Mouse (Mus musculus) thymus, adult 18-20 months (tissue): ENCODE measurements at regions not wholly inside any gene's neighbourhood (a gene's known extent, or its start where the extent isn't known, plus 50 kb on each side); places are given as distances from the start of the nearest gene placed in this dataset.

ENCODE experiments used
- DNase-seq, 2 experiments: peaks; one replicate each; pipeline ENCODE4 v3.0.0; 2022; ENCODE audit warnings: mixed read lengths in 2 of 2

DNA sequence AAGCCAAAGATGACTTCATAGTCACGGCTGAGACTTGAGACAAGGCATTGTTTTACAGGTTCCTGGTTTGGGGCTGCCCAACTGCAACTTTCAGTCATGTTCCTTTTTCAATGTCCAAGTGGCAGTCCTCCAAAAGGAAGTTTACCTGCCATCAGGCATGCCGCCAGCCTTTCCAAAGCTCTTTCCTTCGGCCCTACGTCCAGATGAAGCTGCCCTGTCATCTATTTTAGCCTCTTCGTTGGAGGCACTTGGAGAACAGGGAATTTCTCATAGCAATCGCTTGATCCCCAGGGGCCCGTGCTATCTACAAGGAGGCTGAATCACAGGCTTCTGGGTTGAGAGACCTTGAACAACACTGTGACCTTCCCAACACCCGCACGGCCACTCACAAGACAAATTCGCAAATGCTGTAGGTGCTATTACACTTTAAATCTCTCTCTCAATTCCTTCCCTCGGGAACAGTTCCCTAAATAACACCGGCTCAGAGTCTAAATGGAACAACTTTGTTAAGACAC is 468.4 kb downstream of the Efna5 start:
- DNase-seq, result no peak

GRCm38 (mm10) chr17:62403739-62404138 is 477.4 kb downstream of the Efna5 start:
- no peak for DNase-seq

DNA sequence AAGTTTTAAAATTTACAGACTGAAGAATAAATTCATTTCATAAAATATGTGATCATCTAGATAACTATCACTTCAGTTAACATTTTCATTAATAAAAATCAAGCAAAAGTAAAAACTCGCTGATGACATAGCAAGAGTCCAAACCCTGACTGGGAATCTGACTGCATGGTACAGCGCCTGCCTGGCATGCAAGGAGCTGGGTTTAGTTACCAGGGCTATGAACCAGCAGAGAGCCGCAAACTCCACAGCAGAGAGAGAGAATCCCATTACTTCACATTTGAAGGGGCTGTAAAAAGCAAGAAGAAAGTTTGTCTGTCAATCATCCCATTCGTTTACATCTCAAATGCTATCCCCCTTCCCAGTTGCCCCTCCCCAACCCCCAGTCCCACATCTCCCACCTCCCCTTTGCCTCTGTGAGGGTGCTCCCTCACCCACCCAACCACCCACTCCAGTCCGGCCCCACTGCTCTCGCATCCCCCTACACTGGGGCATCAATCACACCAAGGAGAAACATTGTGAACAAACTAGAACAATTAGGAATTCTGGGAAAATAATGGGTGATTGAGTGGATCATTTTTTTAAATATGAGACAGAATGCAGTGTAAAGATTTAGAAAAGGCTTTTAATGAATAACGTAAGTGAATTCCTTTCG is 487.6 kb downstream of the Efna5 start:
- no peak for DNase-seq

GRCm38 (mm10) chr17:62384053-62384452 is 497.1 kb downstream of the Efna5 start:
- no peak for DNase-seq

DNA sequence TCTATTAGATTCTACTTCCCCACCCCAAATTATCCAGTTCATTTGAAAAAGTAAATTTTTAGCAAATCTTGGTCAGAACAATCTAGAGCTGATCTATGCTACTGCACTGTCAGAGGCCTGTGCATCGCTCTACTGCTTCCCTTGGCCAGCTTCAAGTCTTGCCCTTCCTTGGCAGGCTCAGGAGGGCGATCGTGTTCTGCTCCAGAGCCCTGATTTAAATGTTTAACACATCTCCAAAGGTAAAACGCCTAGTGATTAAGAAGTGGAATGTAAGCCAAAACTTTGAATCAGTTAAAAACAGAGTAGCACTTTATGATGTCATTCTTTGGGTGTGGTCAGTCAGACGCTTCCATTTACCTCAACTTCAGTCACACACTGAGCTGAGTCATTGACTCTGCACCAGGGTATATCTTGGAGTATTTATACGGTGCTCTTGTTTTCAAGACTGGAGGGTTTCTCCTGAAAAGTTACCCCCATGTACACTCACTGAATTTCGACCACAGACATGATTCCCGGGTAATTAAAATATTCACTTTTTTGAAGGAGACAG is 502.2 kb downstream of the Efna5 start:
- no peak for DNase-seq

GRCm38 (mm10) chr17:62369100-62369499 is 512.0 kb downstream of the Efna5 start:
- DNase-seq, result no peak

- no peak for DNase-seq
Measured at GRCm38 (mm10) chr17:62367937-62368336, 513.2 kb downstream of the Efna5 start.

- no peak for DNase-seq
Measured at GRCm38 (mm10) chr17:62358323-62358722, 522.8 kb downstream of the Efna5 start.

DNA sequence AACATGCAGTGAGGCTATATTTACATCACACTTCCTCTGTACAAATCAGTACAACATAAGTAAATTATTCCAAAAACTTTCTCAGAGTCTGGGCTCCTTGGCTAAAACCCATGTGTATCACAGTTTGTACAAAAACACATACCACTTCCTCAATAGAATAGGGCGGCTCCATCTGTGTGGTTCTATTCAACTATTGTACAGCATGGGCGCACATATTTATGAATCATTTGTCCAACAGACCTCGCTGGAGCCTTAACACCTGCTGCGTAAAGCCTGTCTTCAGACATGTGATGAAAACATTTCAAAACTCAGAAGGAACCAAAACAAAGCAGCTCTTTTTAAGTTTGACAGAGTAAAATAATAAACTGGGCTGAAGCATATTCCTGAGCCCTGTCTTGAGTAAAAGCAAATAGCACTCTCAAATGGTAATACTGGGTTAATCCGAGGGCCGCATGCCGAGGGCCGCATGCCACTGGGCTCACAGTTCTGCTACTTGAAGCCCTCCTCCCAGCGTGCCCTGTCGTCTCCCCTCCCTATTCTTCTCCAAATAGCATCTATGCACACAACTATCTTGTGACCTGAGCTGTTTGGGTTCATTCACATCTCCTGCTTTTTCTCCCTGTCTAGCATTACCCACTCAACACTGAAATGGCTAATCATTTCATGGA is 543.1 kb downstream of the Efna5 start:
- DNase-seq, result no peak

DNA sequence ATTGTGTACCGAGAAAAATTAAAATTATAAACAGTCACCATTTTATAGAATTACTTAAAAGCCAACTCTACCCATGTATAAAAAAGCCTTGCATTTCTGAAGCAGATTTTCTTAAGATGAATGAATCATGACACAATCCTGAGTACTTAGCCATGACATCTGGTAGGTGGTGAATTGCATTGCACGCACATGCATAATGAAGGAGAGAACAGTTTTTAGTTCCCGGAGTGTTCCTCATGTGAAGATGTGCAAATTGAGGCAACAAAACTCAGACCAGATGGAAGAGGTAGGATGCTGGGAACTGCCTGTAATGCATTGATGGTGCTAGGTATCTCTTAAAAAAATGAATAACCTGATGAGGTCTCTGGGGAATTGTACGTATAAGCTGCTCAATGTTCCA is 550.9 kb downstream of the Efna5 start:
- no peak for DNase-seq

- no peak for DNase-seq
Measured at GRCm38 (mm10) chr17:62326844-62327243, 554.3 kb downstream of the Efna5 start.

- DNase-seq, result no peak
Measured at GRCm38 (mm10) chr17:62319033-62319432, 562.1 kb downstream of the Efna5 start.

- DNase-seq, result no peak
Measured at GRCm38 (mm10) chr17:62310059-62310458, 571.1 kb downstream of the Efna5 start.

DNA sequence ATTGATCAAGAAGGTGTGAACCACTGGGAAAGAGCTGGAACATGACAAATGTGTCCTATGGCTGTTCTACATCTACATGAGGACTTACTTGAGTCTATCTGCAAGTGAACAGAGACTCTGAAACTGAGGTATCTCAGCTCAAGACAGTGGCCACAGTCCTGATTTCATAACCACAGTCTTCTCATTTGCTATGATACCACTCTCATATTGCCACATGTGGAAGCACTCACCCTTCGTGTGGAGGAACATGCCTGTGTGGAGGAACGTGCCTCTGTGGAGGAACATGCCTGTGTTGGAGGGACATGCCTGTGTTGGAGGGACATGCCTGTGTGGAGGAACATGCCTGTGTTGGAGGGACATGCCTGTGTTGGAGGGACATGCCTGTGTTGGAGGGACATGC is 574.0 kb downstream of the Efna5 start:
- no peak for DNase-seq

GRCm38 (mm10) chr17:62306524-62306923 is 574.6 kb downstream of the Efna5 start:
- DNase-seq, result no peak

DNA sequence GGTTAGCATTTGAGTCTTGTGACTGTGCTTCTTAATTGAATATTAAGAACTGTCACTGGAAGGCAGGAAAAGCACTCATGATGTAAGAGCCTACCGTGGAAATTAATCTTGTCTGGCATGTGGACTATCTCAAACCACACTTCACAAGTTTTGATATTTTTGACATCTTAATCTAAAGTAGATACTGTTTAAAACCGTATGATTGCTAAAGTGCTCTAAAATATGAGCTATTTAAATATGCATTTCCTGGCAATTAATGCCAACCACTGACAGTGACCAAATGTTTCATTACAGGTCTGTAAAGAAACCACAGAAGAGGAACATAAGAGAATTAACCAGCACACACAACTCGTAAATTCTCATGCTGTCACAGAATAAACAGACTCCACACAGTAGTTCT is 576.0 kb downstream of the Efna5 start:
- DNase-seq, result no peak

DNA sequence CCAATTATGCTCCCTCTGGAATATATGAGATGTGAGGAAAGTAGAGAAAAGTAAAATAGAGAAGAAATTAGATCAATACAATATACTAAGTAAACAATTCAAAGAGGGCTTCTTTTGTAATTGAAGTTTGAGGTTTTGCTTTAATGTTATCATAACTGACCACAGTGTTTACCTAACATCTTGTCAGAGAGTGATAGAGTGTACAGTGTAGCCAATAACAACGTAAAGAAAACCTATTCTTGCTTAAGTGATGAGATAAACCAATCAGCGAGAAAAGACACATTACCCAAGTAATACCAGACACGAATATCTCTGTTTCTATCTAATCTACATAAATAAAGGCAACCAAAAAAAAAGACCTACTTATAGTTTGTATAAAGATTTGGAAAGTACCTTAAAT is 577.0 kb downstream of the Efna5 start:
- no peak for DNase-seq

GRCm38 (mm10) chr17:62299875-62300274 is 581.2 kb downstream of the Efna5 start:
- DNase-seq, result no peak

GRCm38 (mm10) chr17:62297393-62298060 is 583.6 kb downstream of the Efna5 start:
- no peak for DNase-seq

- no peak for DNase-seq
Measured at GRCm38 (mm10) chr17:62295412-62295811, 585.7 kb downstream of the Efna5 start.

DNA sequence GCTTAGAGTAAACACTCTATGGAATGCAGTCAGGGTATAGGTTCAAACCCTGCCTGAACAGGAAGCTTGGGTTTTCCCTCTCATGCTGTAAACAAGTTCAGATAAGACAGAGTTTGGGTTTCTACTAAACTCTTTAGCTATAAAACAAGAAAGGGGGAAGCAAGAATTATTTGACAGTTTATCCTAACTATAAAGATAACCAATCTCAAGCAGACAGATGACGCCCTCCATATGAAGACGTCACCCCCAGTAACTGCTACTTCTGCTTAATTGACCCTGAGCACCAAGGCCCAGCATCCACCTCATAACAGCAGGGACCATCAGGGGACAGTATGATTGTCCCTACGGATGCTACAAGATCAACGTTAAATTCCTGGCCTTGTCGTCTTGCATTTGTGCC is 588.4 kb downstream of the Efna5 start:
- DNase-seq, result no peak

DNA sequence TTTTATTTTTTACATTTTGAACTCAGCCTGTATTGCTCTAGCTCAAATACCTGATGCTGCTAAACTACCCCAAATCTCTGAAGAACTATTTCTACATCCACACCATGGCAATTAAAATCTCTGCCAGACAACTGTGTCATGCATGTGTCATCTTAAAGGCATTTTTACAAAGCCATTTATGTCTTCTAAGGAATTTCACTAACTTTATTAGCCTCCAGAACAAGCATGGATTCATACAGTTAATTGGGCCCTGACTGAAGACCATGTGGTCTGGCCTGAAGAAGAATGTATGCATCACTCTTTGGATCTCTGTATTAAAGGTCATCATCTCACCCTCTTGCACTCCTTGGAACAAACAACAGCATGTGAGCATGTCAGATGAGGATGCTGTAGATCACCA is 593.5 kb downstream of the Efna5 start:
- DNase-seq, result no peak

- DNase-seq, result no peak
Measured at GRCm38 (mm10) chr17:62287127-62287526, 594.0 kb downstream of the Efna5 start.
